Mouse (Mus musculus) layer of hippocampus, adult 11-12 months (tissue): ENCODE measurements around the gene Mbtps2.

Experiments used
- DNase-seq: peaks from one replicate; pipeline ENCODE4 v3.0.0; 2022; ENCODE audit warnings: low spot score

Mbtps2 gene

DNA sequence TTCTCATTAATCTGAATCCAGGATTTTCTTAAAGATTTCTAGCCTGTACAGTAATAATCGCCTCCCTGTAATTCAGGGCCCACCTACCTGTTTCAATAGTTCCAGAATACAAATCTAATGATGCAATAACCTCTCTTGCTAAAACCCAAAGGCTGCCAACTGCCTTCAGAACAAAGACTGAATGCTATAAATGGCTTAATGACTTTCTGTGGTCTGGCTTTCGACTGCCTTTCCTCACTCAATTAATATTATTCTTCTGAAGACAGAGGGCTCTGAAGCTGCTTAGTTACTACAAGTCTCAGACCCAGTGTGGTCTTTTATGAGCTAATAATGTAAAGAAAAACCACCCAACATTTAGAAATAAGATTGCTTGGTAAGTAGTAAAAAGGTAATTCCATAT lies 96.6 kb downstream of the Mbtps2 start:
- no peak for DNase-seq

DNA sequence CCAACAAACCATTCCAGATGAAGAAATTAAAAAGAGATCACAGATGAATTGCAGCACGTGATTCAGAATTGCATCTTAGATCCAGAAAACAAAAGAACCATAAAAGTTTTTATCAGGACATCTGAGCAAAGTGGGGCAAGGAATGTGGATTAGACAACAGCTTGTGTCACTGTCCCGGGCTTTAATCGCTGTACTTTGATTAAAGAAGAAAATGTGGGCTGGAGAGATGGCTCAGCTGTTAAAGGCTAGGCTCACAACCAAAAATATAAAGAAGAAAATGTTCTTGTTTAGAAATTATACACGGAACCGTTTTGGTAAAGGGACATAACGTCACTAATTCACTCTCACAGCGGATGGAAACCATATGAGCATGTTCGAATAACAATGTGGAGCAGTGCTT lies 98.5 kb downstream of the Mbtps2 start:
- no peak for DNase-seq

DNA sequence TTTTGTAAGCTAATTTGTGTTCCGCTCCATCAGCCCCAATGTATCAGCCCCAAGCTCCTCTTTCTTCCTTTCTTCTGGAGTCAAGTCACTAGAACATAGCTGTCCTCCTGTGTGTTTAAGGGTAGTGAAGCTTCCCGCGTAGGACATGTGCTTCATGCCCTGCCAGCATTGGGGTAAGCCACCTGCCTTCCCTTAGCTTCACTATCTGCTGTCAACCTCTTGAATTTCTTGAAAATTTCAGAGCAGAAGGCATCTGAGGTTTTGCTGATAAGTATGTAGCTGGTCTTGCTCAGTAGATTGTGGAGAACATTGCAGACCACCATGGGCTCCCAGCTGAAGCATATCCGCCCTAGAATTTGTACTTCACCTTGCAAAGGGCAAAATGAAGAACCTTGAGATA lies 105.4 kb downstream of the Mbtps2 start:
- DNase-seq, result no peak

DNA sequence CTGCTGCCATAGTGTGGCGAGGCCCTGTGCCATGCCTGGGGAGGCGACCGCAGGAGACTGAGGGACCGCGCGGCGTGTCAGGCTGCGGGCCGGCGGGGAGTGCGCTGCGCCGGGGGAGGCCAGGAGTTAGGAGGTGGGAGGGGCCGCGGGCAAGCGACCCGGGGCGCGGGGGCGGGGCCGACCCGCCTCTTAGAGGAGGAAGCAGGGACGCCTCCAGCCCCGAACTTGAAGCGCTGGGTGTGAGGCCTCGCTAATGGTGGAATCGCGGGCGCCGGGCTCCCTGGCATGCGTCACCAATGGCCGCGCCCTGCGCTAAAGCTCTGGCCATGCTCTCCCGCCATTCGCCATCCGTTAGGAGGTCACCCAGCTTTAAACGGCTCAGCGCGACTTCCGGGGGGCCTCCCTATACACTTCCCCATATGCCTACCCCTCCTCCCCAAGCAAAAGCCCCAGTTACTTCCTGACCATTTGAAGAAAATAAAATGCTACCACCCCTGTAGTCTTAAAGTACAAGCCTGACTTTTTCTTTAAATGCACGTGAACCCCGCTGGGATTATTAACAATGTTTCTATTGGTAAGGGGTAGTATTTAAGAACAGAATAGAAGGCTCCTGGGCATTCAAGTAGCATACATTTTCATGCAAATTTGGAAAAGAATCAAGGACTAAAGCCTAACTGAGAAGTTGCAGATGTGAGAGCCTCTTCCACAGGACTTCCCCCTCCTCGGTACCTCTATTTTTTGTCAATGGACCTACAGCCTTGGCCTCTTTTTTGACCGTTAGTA lies 106.4 kb downstream of the Mbtps2 start, which contains the start of gene Sms:
Gene Sms (minus strand): TSS at position 344 of the 783 bp plus-strand sequence.
- peak; percentile 29 for DNase-seq

DNA sequence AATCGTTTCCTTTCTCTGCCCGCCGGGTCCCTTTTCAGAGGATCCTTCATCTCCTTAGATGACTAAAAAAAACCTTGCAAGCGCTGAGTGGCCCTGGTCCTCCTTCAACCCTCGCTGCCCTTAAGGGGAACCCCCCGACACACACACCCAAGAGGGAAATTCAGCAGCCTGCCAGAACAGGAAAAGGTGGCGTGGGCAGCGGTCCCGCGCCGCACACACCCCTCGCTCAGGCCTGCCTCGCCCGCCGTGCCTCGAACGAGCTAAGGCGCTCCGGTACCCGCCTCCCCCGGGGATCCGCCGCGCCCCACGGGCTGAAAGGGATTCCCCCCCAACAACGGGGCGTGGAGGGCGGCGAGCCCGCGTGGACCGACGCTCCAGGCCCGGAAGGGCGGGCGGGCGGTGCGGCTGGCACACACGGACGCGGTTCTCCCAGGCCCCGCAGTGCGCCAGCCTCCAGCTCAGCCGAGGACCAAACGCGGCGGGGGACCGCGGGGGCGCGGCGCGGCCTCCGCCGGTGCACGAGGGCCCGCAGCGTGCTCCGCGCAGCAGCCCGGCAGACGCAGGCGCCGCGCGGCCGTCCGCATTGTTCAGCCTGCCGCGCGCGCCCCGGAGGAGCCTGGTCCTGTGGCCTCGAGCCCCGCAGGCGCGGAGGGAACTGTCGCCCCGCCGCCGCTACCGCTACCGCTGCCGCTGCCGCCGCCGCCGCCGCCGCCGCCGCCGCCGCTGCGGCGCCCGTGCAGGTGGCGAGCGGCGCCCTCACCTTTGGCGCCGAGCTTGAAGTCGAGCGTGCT lies 107.2 kb downstream of the Mbtps2 start:
- DNase-seq, result peak; percentile 7

DNA sequence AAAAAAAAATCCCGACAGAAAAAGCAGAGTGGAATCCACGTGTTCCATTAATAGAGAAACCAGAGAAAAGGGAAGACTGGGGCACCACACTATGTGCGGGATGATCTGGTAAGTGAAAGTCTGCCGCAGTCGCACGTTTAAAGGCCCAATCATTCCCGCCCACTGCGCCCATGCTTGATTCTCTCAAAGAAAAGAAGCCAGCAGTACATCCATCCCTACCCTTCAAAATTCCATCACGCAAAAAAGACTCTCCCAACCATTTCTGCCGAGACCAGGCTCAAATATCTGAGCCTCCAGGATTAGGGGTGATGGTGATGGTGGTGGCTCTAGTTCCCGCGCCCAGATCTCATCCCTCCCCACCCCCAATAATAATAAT lies 107.8 kb downstream of the Mbtps2 start:
- peak; percentile 15 for DNase-seq

DNA sequence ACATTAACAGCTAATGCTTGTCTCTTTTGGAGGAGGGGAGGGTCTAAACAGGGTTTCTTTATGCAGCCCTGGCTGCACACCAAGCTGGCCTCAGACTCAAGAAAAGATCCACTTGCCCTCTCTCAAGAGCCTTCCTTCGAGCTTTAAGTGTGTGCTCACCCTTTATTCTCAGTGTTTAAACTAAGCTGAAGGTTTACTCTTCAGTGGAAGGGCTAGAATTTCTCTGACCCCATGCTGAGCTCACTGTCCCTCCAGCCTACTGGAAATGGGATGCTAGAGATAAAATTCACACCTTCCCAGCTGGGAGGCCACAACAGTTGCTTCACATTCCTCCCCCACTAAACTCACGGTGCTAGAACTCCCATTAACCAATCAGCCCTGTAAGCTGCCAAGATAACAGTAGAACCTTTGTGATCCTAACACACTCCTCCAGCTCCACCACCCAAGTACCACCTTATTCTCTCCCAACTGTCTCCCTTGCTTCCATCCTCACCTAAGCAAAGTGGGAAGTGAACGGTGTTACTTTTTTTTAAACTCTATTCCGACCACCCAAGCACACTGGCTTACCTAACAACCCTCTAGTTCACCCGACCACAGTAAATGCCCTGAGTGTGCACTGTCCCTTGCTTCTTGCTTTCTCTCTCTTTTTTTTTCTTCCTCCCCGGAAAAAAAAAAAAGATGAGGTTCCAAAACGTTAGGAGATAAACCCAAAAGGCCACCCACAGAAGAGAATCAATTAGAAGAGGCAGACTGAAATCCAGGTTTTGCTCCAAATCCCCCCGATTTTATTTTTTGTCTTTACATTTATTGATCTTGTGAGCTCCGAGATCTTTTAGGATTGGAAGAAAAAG lies 108.4 kb downstream of the Mbtps2 start:
- DNase-seq, result no peak

DNA sequence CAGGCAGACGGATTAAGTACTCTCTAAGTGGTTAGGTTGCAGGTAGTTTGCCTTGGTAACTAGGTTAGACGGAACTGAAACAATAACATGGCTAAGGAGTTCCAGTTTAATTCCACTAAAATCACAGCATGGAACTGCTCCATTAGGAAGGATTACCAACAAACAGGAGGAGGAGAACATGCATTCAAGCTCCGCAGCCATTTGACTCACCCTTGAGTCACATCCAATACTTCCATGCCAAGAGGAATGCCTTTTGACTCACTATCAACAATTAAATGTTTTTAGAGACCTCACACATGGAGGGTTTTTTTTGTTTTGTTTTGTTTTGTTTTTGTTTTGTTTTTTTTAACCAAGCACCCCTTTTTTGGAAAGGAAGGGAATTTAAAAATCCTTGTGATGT lies 109.7 kb downstream of the Mbtps2 start:
- DNase-seq, result no peak

DNA sequence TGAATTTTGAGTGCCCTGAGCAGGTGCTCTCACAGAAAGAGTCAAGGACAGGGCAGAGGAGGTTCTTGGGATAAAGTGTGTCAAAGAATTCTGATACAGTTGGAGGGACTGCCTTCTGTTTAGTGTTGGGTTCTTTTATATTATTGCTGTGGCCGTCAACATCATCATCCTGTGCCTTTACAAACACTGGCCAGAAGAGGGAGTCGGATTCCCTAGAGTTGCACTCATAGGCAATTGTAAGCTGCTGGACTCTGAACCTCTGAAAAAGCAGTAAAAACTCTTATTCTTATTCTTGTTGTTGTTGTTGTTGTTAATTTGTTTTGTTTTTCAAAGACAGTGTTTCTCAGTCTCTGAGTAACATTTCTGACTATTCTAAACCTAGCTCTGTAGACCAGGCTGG lies 111.8 kb downstream of the Mbtps2 start:
- DNase-seq, result peak; percentile 10
